Comparison of ENCODE assay signal across 9 mouse cellular contexts in genomic region chr2:26570034-26570433, GRCm38 (mm10). TPM values are rescaled to one million over a fixed set of nuclear protein-coding genes. Genes with fewer than 3 reads are reported as not detected.
DNase-seq lines count a peak whose midpoint lies in the region; TF ChIP-seq lines count a peak whose summit lies in the region.
"Had no signal": no experiment of that assay in that cellular context is flagged by ENCODE, and none has a peak within 500 bp of the region (broad histone marks: within the 10 kb centered on the region; RNA-seq: fewer than 3 reads in every experiment).

No protein-coding gene starts in this region.

- H3K36me3 ChIP-seq in heart, embryonic 10.5 days: no peaks in the 10 kb centered on the region
- H3K36me3 ChIP-seq: limb, embryonic 13.5 days had no signal

- peaks cover 1% of the 10 kb centered on the region for H3K4me1 ChIP-seq in bone marrow, adult 2 months (ENCODE audit: control insufficient read depth, insufficient read depth, low read length)
- H3K4me1 ChIP-seq in heart, embryonic 10.5 days: peaks cover 56% of the 10 kb centered on the region

- 23% methylated on average over 3 of the region's 3 CpGs for WGBS in bone marrow, adult 2 months
- WGBS in heart, embryonic 10.5 days: 3% methylated on average over 3 of the region's 3 CpGs

- no peak for TF ChIP-seq POLR2A in bone marrow, adult 2 months (IDR thresholded peaks at IDR 0.05; ENCODE audit: borderline replicate concordance, control insufficient read depth, low read depth, low read length)

- peak overlapping the region; percentile 89 for H3K27ac ChIP-seq in gastrocnemius, adult 2 months
- no peak overlapping the region for H3K27ac ChIP-seq in bone marrow, adult 2 months (ENCODE audit: control insufficient read depth, insufficient read depth, low read depth, low read length, poor library complexity)
- peak overlapping the region; percentile 68; the same call in 1 of the 2 replicates for H3K27ac ChIP-seq in heart, embryonic 10.5 days
- H3K27ac ChIP-seq: limb, embryonic 13.5 days had no signal

- no peaks in the 10 kb centered on the region for H3K27me3 ChIP-seq in heart, embryonic 10.5 days (ENCODE audit: insufficient read depth, poor library complexity, severe bottlenecking)
- H3K27me3 ChIP-seq: limb, embryonic 13.5 days had no signal

- intact Hi-C loops in gastrocnemius, adult 2 months (cut with DNase I): loop anchor here (2.0 kb wide), 1 partner anchor 15 kb away; no protein-coding TSS in a partner anchor

- H3K9me3 ChIP-seq in heart, embryonic 10.5 days: no peaks in the 10 kb centered on the region
- H3K9me3 ChIP-seq: limb, embryonic 13.5 days had no signal

- DNase-seq in gastrocnemius, adult 2 months: peak; percentile 59
- no peak for DNase-seq in gastrocnemius, adult 8-10 months (ENCODE audit: low spot score in 2 of 2)
- peak; percentile 69 to 74 for DNase-seq in B cell, adult 2 months
- DNase-seq in heart, embryonic 10.5 days (ENCODE audit: low spot score): peak; percentile 87
- peak; percentile 32 to 45 for DNase-seq in layer of hippocampus, postnatal 36 days
- DNase-seq in mesoderm, embryonic 11.5 days (ENCODE audit: low read depth, low spot score): peak; percentile 80
- DNase-seq in ovary, postnatal 36 days (ENCODE audit: low spot score): no peak

- peak; percentile 70 for TF ChIP-seq CTCF in gastrocnemius, adult 2 months (IDR thresholded peaks at IDR 0.05)
- TF ChIP-seq CTCF in bone marrow, adult 2 months (IDR thresholded peaks at IDR 0.05; ENCODE audit: control insufficient read depth, insufficient read depth, low read length): peak; percentile 50

- peak overlapping the region; percentile 57 for H3K4me3 ChIP-seq in gastrocnemius, adult 2 months
- no peak overlapping the region for H3K4me3 ChIP-seq in bone marrow, adult 2 months (replicated peaks; ENCODE audit: control insufficient read depth, low read depth, low read length)
- H3K4me3 ChIP-seq in heart, embryonic 10.5 days: no peak overlapping the region
- H3K4me3 ChIP-seq: limb, embryonic 13.5 days had no signal

RNA-seq across cellular contexts. Expression of gene Egfl7, which starts 9.8 kb away (rescaled TPM):
- 10 to 100 TPM; 34.4 to 53.7 TPM for total RNA-seq in gastrocnemius, adult 2 months (2021)
- total RNA-seq in gastrocnemius, adult 8-10 months (2022): 10 to 100 TPM; 28.7 to 37.4 (median 31.6) TPM
- polyA plus RNA-seq in bone marrow, adult 2 months (2011; ENCODE audit: insufficient read depth, insufficient read length, low replicate concordance, missing spikeins): 91.0 and 128 TPM in 2 replicates
- 164 and 186 TPM in 2 replicates for polyA plus RNA-seq in heart, embryonic 10.5 days (2016; fragmentation: Nextera tagmentation; extraction: Ambion mirVana)
- 10 to 100 TPM; 55.1 to 56.1 TPM for total RNA-seq in layer of hippocampus, postnatal 36 days (2021)

RNA-seq across cellular contexts. Expression of gene Gm20532, which starts 16.4 kb away (rescaled TPM):
- total RNA-seq in gastrocnemius, adult 2 months (2021): not detected
- total RNA-seq in gastrocnemius, adult 8-10 months (2022): not detected
- polyA plus RNA-seq in bone marrow, adult 2 months (2011; ENCODE audit: insufficient read depth, insufficient read length, low replicate concordance, missing spikeins): not detected in 2 replicates
- polyA plus RNA-seq in heart, embryonic 10.5 days (2016; fragmentation: Nextera tagmentation; extraction: Ambion mirVana): not detected in 2 replicates
- not detected for total RNA-seq in layer of hippocampus, postnatal 36 days (2021)
- polyA plus RNA-seq: limb, embryonic 13.5 days had no signal

RNA-seq across cellular contexts. Expression of gene Agpat2, which starts 34.2 kb away (rescaled TPM):
- total RNA-seq in gastrocnemius, adult 2 months (2021): 1 to 10 TPM; 2.8 to 7.3 TPM
- 1 to 10 TPM; 2.9 to 8.9 (median 5.6) TPM for total RNA-seq in gastrocnemius, adult 8-10 months (2022)
- polyA plus RNA-seq in bone marrow, adult 2 months (2011; ENCODE audit: insufficient read depth, insufficient read length, low replicate concordance, missing spikeins): 10.6 and 32.5 TPM in 2 replicates
- 20.4 and 28.9 TPM in 2 replicates for polyA plus RNA-seq in heart, embryonic 10.5 days (2016; fragmentation: Nextera tagmentation; extraction: Ambion mirVana)
- 1 to 10 TPM; 1.3 to 2.3 TPM for total RNA-seq in layer of hippocampus, postnatal 36 days (2021)

RNA-seq across cellular contexts. Expression of gene Notch1, which starts 53.6 kb away (rescaled TPM):
- 10 to 100 TPM in 1 of 2 experiments, 1 to 10 TPM in 1; 6.9 to 11.9 TPM for total RNA-seq in gastrocnemius, adult 2 months (2021)
- 1 to 10 TPM; 4.9 to 7.0 (median 5.2) TPM for total RNA-seq in gastrocnemius, adult 8-10 months (2022)
- polyA plus RNA-seq in bone marrow, adult 2 months (2011; ENCODE audit: insufficient read depth, insufficient read length, low replicate concordance, missing spikeins): 21.8 and 36.9 TPM in 2 replicates
- polyA plus RNA-seq in heart, embryonic 10.5 days (2016; fragmentation: Nextera tagmentation; extraction: Ambion mirVana): 13.2 and 16.6 TPM in 2 replicates
- total RNA-seq in layer of hippocampus, postnatal 36 days (2021): 10 to 100 TPM; 30.4 to 31.4 TPM

RNA-seq across cellular contexts. Expression of gene Fam69b, which starts 58.2 kb away (rescaled TPM):
- total RNA-seq in gastrocnemius, adult 2 months (2021): 1 to 10 TPM; 1.0 to 2.3 TPM
- 1 to 10 TPM; 1.3 to 2.1 (median 1.6) TPM for total RNA-seq in gastrocnemius, adult 8-10 months (2022)
- 0.99 and 4.2 TPM in 2 replicates for polyA plus RNA-seq in bone marrow, adult 2 months (2011; ENCODE audit: insufficient read depth, insufficient read length, low replicate concordance, missing spikeins)
- 15.7 and 18.2 TPM in 2 replicates for polyA plus RNA-seq in heart, embryonic 10.5 days (2016; fragmentation: Nextera tagmentation; extraction: Ambion mirVana)
- 10 to 100 TPM; 73.2 to 77.5 TPM for total RNA-seq in layer of hippocampus, postnatal 36 days (2021)

Comparison
In these comparisons a context has a peak if more than half of its experiments do, and no peak if none do; other contexts are left out.
1. DNase-seq: peak in gastrocnemius, adult 2 months (single experiment), B cell, adult 2 months (2 of 2), heart, embryonic 10.5 days (single experiment), layer of hippocampus, postnatal 36 days (2 of 2) and mesoderm, embryonic 11.5 days (single experiment); none in gastrocnemius, adult 8-10 months (0 of 2) and ovary, postnatal 36 days (single experiment).